Mouse (Mus musculus) forebrain, embryonic 15.5 days (tissue): ENCODE measurements around the gene Prkd1. TPM values are rescaled to one million over a fixed set of nuclear protein-coding genes. Genes with fewer than 3 reads are reported as not detected.

ENCODE experiments used
- ATAC-seq: fragments of 200-750 bp; cut with Nextera tagmentation; replicated peaks from 2 replicates; pipeline ENCODE4 v1.8.0; 2017; ENCODE audit warnings: mild to moderate bottlenecking, moderate TSS enrichment, moderate library complexity
- H3K27ac ChIP-seq: fragments of 300-500 bp; sonication (generic); replicated peaks from 2 replicates; pipeline ENCODE4 v1.5.1; 2015; ENCODE audit warnings: mild to moderate bottlenecking, inconsistent platforms
- H3K27me3 ChIP-seq: fragments of 300-500 bp; sonication (generic); 2 replicates; pipeline ENCODE4 v1.6.1; 2015; ENCODE audit warnings: inconsistent platforms
- H3K36me3 ChIP-seq: fragments of 300-500 bp; sonication (generic); 2 replicates; pipeline ENCODE4 v1.6.1; 2015; ENCODE audit warnings: mild to moderate bottlenecking, inconsistent platforms
- H3K4me1 ChIP-seq: fragments of 300-500 bp; sonication (generic); 2 replicates; pipeline ENCODE4 v1.6.1; 2015; ENCODE audit warnings: inconsistent platforms
- H3K4me2 ChIP-seq: fragments of 300-500 bp; sonication (generic); replicated peaks from 2 replicates; pipeline ENCODE4 v1.6.1; 2015; ENCODE audit warnings: mild to moderate bottlenecking, inconsistent platforms
- H3K4me3 ChIP-seq: fragments of 300-500 bp; sonication (generic); 2 replicates; pipeline ENCODE4 v1.5.1; 2015; ENCODE audit warnings: mild to moderate bottlenecking, inconsistent platforms
- H3K9ac ChIP-seq: fragments of 300-500 bp; sonication (generic); replicated peaks from 2 replicates; pipeline ENCODE4 v1.6.1; 2015; ENCODE audit warnings: mild to moderate bottlenecking, inconsistent platforms
- H3K9me3 ChIP-seq: fragments of 300-500 bp; sonication (generic); 2 replicates; pipeline ENCODE4 v1.6.1; 2016; ENCODE audit warnings: inconsistent platforms
- WGBS: fragments of 180-500 bp; shearing (Covaris S2); methylation state at CpG from one replicate; pipeline ENCODE4 v1.1.7; 2015; ENCODE audit warnings: mixed read lengths; 5-methylcytosine and 5-hydroxymethylcytosine counted together
- polyA plus RNA-seq: library from polyadenylated mRNA; unstranded; fragments of >200 nt; fragmentation: Nextera tagmentation; extraction: Ambion mirVana; gene quantifications from 2 replicates; pipeline ENCODE4 v1.2.1, GENCODE M21; 2015

Gene Prkd1
- polyA plus RNA-seq, 1 experiment from 2014 or later: 6.6 TPM

- Histone ChIP-seq H3K4me1 (peaks cover 43% of the 10 kb centered on the region), H3K4me3 (no peak overlapping the region), H3K9me3 (no peaks in the 10 kb centered on the region), H3K36me3 (no peaks in the 10 kb centered on the region), H3K27ac (no peak overlapping the region), H3K9ac (no peak overlapping the region), H3K4me2 (no peak overlapping the region), H3K27me3 (no peaks in the 10 kb centered on the region)
- ATAC-seq: no peak; the same call in 1 of the 2 replicates
- 48% methylated on average over 5 of the region's 5 CpGs for WGBS
Measured at GRCm38 (mm10) chr12:50546394-50546793, 102.5 kb downstream of the Prkd1 start.

GRCm38 (mm10) chr12:50545610-50545919 is 103.3 kb downstream of the Prkd1 start:
- H3K27ac ChIP-seq: 0 out of 2 replicates have a peak overlapping the region, but pooled peaks have one; percentile 5
- 20% methylated on average over 5 of the region's 5 CpGs for WGBS
- H3K9me3 ChIP-seq: no peaks in the 10 kb centered on the region
- H3K27me3 ChIP-seq: no peaks in the 10 kb centered on the region
- ATAC-seq: peak; percentile 29; the same call in 1 of the 2 replicates
- H3K4me2 ChIP-seq: no peak overlapping the region
- peaks cover 43% of the 10 kb centered on the region for H3K4me1 ChIP-seq
- no peaks in the 10 kb centered on the region for H3K36me3 ChIP-seq
- no peak overlapping the region for H3K4me3 ChIP-seq
- no peak overlapping the region for H3K9ac ChIP-seq

- H3K4me3 ChIP-seq: no peak overlapping the region
- H3K27me3 ChIP-seq: no peaks in the 10 kb centered on the region
- H3K9me3 ChIP-seq: no peaks in the 10 kb centered on the region
- H3K9ac ChIP-seq: no peak overlapping the region
- ATAC-seq: peak; percentile 47
- 10% methylated on average over 8 of the region's 8 CpGs for WGBS
- H3K4me1 ChIP-seq: peaks cover 38% of the 10 kb centered on the region
- H3K27ac ChIP-seq: no peak overlapping the region
- no peaks in the 10 kb centered on the region for H3K36me3 ChIP-seq
- no peak overlapping the region for H3K4me2 ChIP-seq
Measured at GRCm38 (mm10) chr12:50544855-50545609, 103.9 kb downstream of the Prkd1 start.

GRCm38 (mm10) chr12:50540793-50541192 is 108.1 kb downstream of the Prkd1 start:
- Histone ChIP-seq H3K9me3 (no peaks in the 10 kb centered on the region), H3K36me3 (no peaks in the 10 kb centered on the region), H3K9ac (no peak overlapping the region), H3K4me1 (peaks cover 33% of the 10 kb centered on the region), H3K4me2 (no peak overlapping the region), H3K27ac (no peak overlapping the region), H3K27me3 (no peaks in the 10 kb centered on the region), H3K4me3 (no peak overlapping the region)
- no peak for ATAC-seq
- 83% methylated on average over 5 of the region's 5 CpGs for WGBS

GRCm38 (mm10) chr12:50538296-50538965 is 110.5 kb downstream of the Prkd1 start:
- H3K4me2 ChIP-seq: no peak overlapping the region
- H3K36me3 ChIP-seq: no peaks in the 10 kb centered on the region
- ATAC-seq: peak; percentile 96
- H3K9me3 ChIP-seq: no peaks in the 10 kb centered on the region
- WGBS: 41% methylated on average over 3 of the region's 3 CpGs
- H3K27me3 ChIP-seq: no peaks in the 10 kb centered on the region
- peak overlapping the region; percentile 40; the same call in 1 of the 2 replicates for H3K27ac ChIP-seq
- no peak overlapping the region for H3K4me3 ChIP-seq
- H3K9ac ChIP-seq: no peak overlapping the region
- H3K4me1 ChIP-seq: peaks cover 19% of the 10 kb centered on the region

- no peak; the same call in 1 of the 2 replicates for ATAC-seq
- Histone ChIP-seq H3K9me3 (no peaks in the 10 kb centered on the region), H3K27ac (peak overlapping the region; percentile 40; the same call in 1 of the 2 replicates), H3K27me3 (no peaks in the 10 kb centered on the region), H3K4me2 (no peak overlapping the region), H3K36me3 (no peaks in the 10 kb centered on the region), H3K4me1 (peaks cover 19% of the 10 kb centered on the region), H3K9ac (no peak overlapping the region), H3K4me3 (no peak overlapping the region)
- 81% methylated on average over 2 of the region's 2 CpGs for WGBS
Measured at GRCm38 (mm10) chr12:50537761-50538160, 111.1 kb downstream of the Prkd1 start.

GRCm38 (mm10) chr12:50537006-50537405 is 111.9 kb downstream of the Prkd1 start:
- no peaks in the 10 kb centered on the region for H3K27me3 ChIP-seq
- WGBS: 2% methylated on average over 1 of the region's 1 CpGs
- no peak overlapping the region for H3K4me3 ChIP-seq
- no peak overlapping the region for H3K4me2 ChIP-seq
- H3K9me3 ChIP-seq: no peaks in the 10 kb centered on the region
- H3K4me1 ChIP-seq: peaks cover 19% of the 10 kb centered on the region
- no peak overlapping the region for H3K27ac ChIP-seq
- H3K36me3 ChIP-seq: no peaks in the 10 kb centered on the region
- no peak for ATAC-seq
- no peak overlapping the region for H3K9ac ChIP-seq

- Histone ChIP-seq H3K27ac (no peak overlapping the region), H3K36me3 (no peaks in the 10 kb centered on the region), H3K4me1 (no peaks in the 10 kb centered on the region), H3K27me3 (no peaks in the 10 kb centered on the region), H3K9me3 (no peaks in the 10 kb centered on the region), H3K4me3 (no peak overlapping the region), H3K4me2 (no peak overlapping the region), H3K9ac (no peak overlapping the region)
- WGBS: 91% methylated on average over 1 of the region's 1 CpGs
- ATAC-seq: no peak
Measured at GRCm38 (mm10) chr12:50528633-50529032, 120.3 kb downstream of the Prkd1 start.

GRCm38 (mm10) chr12:50524061-50524460 is 124.8 kb downstream of the Prkd1 start:
- no peak overlapping the region for H3K4me3 ChIP-seq
- no peak overlapping the region for H3K4me2 ChIP-seq
- H3K9me3 ChIP-seq: no peaks in the 10 kb centered on the region
- no peaks in the 10 kb centered on the region for H3K36me3 ChIP-seq
- no peak for ATAC-seq
- H3K27me3 ChIP-seq: no peaks in the 10 kb centered on the region
- H3K27ac ChIP-seq: no peak overlapping the region
- no peaks in the 10 kb centered on the region for H3K4me1 ChIP-seq
- 81% methylated on average over 2 of the region's 2 CpGs for WGBS
- no peak overlapping the region for H3K9ac ChIP-seq

- H3K4me2 ChIP-seq: no peak overlapping the region
- H3K4me1 ChIP-seq: no peaks in the 10 kb centered on the region
- H3K9me3 ChIP-seq: no peaks in the 10 kb centered on the region
- 80% methylated on average over 2 of the region's 2 CpGs for WGBS
- H3K9ac ChIP-seq: no peak overlapping the region
- H3K27ac ChIP-seq: no peak overlapping the region
- H3K4me3 ChIP-seq: no peak overlapping the region
- H3K27me3 ChIP-seq: no peaks in the 10 kb centered on the region
- no peak for ATAC-seq
- H3K36me3 ChIP-seq: no peaks in the 10 kb centered on the region
Measured at GRCm38 (mm10) chr12:50514526-50514925, 134.4 kb downstream of the Prkd1 start.

GRCm38 (mm10) chr12:50511486-50512225 is 137.2 kb downstream of the Prkd1 start:
- H3K36me3 ChIP-seq: no peaks in the 10 kb centered on the region
- no peaks in the 10 kb centered on the region for H3K27me3 ChIP-seq
- ATAC-seq: no peak
- 90% methylated on average over 4 of the region's 4 CpGs for WGBS
- H3K9ac ChIP-seq: no peak overlapping the region
- H3K4me2 ChIP-seq: no peak overlapping the region
- H3K9me3 ChIP-seq: no peaks in the 10 kb centered on the region
- H3K27ac ChIP-seq: no peak overlapping the region
- H3K4me3 ChIP-seq: no peak overlapping the region
- no peaks in the 10 kb centered on the region for H3K4me1 ChIP-seq

GRCm38 (mm10) chr12:50508762-50509161 is 140.1 kb downstream of the Prkd1 start:
- 69% methylated on average over 2 of the region's 2 CpGs for WGBS
- no peaks in the 10 kb centered on the region for H3K27me3 ChIP-seq

More at GRCm38 (mm10) chr12:50508762-50509161, 140.1 kb downstream of the Prkd1 start:
- no peaks in the 10 kb centered on the region for H3K9me3 ChIP-seq
- no peak overlapping the region for H3K4me3 ChIP-seq
- no peak overlapping the region for H3K4me2 ChIP-seq
- H3K4me1 ChIP-seq: no peaks in the 10 kb centered on the region
- H3K36me3 ChIP-seq: no peaks in the 10 kb centered on the region
- no peak overlapping the region for H3K27ac ChIP-seq
- no peak for ATAC-seq
- H3K9ac ChIP-seq: no peak overlapping the region
